Mouse (Mus musculus): ENCODE results near the gene Slamf6.
A peak's percentile ranks its signal among the peaks of the same experiment; 100 is the strongest.
"Not testable (repeated sequence)": the region's sequence is repeated elsewhere in the genome, so short reads cannot be mapped to it uniquely, and the experiment has no call there.

Slamf6 gene

GRCm38 (mm10) chr1:171957411-171957810 lies 40.1 kb downstream of the Slamf6 start:
- DNase-seq (ENCODE audit: low read depth): peak; percentile 64

- no peak for DNase-seq (ENCODE audit: low read depth)
These were observed 43.4 kb downstream of the Slamf6 start for GRCm38 (mm10) chr1:171960726-171961125.

GRCm38 (mm10) chr1:171961704-171962103 lies 44.4 kb downstream of the Slamf6 start:
- no peak for DNase-seq (ENCODE audit: low read depth)

GRCm38 (mm10) chr1:171963613-171964012 lies 46.3 kb downstream of the Slamf6 start:
- DNase-seq (ENCODE audit: low read depth): peak; percentile 77

GRCm38 (mm10) chr1:171966054-171966790 lies 48.9 kb downstream of the Slamf6 start:
- peak; percentile 79 for DNase-seq (ENCODE audit: low read depth)

GRCm38 (mm10) chr1:171969221-171969620 lies 51.9 kb downstream of the Slamf6 start:
- DNase-seq (ENCODE audit: low read depth): no peak

- DNase-seq (ENCODE audit: low read depth): no peak
These were observed 53.7 kb downstream of the Slamf6 start for GRCm38 (mm10) chr1:171970854-171971586.

GRCm38 (mm10) chr1:171974361-171974760 lies 57.0 kb downstream of the Slamf6 start:
- not testable (repeated sequence) for DNase-seq (ENCODE audit: low read depth)

- DNase-seq (ENCODE audit: low read depth): peak; percentile 89
These were observed 58.1 kb downstream of the Slamf6 start for GRCm38 (mm10) chr1:171975377-171975776.

GRCm38 (mm10) chr1:171975831-171976230 lies 58.5 kb downstream of the Slamf6 start:
- DNase-seq (ENCODE audit: low read depth): peak; percentile 83

- DNase-seq (ENCODE audit: low read depth): peak; percentile 55
These were observed 59.7 kb downstream of the Slamf6 start for GRCm38 (mm10) chr1:171976826-171977539.

GRCm38 (mm10) chr1:171977891-171978290 lies 60.6 kb downstream of the Slamf6 start:
- no peak for DNase-seq (ENCODE audit: low read depth)

- DNase-seq (ENCODE audit: low read depth): no peak
These were observed 62.8 kb downstream of the Slamf6 start for GRCm38 (mm10) chr1:171979969-171980730.

- DNase-seq (ENCODE audit: low read depth): peak; percentile 74
These were observed 64.9 kb downstream of the Slamf6 start for GRCm38 (mm10) chr1:171982170-171982569.

GRCm38 (mm10) chr1:171982740-171983139 lies 65.4 kb downstream of the Slamf6 start:
- DNase-seq (ENCODE audit: low read depth): peak; percentile 64

GRCm38 (mm10) chr1:171983372-171984001 lies 66.2 kb downstream of the Slamf6 start:
- DNase-seq (ENCODE audit: low read depth): peak; percentile 71

- no peak for DNase-seq (ENCODE audit: low read depth)
These were observed 66.8 kb downstream of the Slamf6 start for GRCm38 (mm10) chr1:171984121-171984520.

GRCm38 (mm10) chr1:171991883-171992282 lies 74.6 kb downstream of the Slamf6 start:
- no peak for DNase-seq (ENCODE audit: low read depth)

- no peak for DNase-seq (ENCODE audit: low read depth)
These were observed 75.7 kb downstream of the Slamf6 start for GRCm38 (mm10) chr1:171992901-171993530.

- no peak for DNase-seq (ENCODE audit: low read depth)
These were observed 77.2 kb downstream of the Slamf6 start for GRCm38 (mm10) chr1:171994501-171994900.
